Mouse (Mus musculus) lung, adult 2 months (tissue): Measurements from ENCODE around the gene Apobec3.

Experiments used
- CTCF ChIP-seq: fragments of 200-500 bp; IDR thresholded peaks from 2 replicates; pipeline ENCODE4 v1.5.1; 2011; ENCODE audit warnings: mild to moderate bottlenecking, low read length, control low read depth; ENCODE audit not compliant: insufficient read depth
- POLR2A ChIP-seq: fragments of 200-500 bp; IDR thresholded peaks from 2 replicates; pipeline ENCODE4 v1.6.1; 2011; ENCODE audit warnings: low read depth, mild to moderate bottlenecking, control low read depth, low read length, borderline replicate concordance; ENCODE audit errors: extremely low read depth

DNA sequence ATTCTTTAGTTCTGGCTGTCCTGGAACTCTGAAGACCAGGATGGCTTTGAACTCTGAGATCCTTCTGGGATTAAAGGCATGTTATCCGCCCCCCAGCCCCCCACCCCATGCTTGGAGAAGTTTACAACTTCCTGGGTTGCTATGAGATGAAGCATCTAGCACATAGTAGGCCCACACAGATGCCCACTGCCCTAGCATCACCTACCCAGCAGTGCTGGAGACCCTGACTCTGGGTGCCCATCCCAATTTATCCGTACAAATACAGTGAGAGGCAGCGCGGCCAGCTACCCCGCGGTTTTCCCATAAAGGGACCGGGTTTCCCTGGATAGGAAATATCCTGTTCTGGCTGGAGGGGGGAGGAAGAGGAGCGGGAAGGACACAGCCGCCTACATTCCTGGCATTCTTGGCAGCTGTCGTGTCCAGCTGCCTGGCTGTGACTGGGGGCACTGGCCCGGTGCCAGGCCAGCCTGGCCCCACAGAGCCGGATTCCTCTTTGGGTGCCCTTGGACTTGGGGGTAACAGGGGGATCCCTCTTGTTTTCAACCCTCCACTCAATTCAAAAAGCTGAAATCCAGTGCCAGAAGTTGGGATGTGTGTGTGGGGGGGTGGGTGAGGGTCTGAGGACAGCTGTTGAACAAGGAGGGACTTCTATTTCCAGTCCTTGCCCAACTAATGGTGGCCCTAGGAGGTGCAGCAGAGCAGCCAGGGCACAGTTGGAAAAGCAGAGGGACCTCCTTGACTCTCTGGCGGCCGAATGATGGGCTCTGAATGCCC, 60.5 kb downstream of the Apobec3 start:
- no peak for TF ChIP-seq CTCF
- no peak for TF ChIP-seq POLR2A
